Mouse (Mus musculus) kidney, adult 8-10 months (tissue): ENCODE results near the gene Arhgap10.

Experiments used
- DNase-seq, 2 experiments: peaks; one replicate each; pipeline ENCODE4 v3.0.0; 2022

The Arhgap10 gene

GRCm38 (mm10) chr8:77276827-77277226, 240.9 kb downstream of the Arhgap10 start:
- peak; percentile 42 to 52 for DNase-seq

DNA sequence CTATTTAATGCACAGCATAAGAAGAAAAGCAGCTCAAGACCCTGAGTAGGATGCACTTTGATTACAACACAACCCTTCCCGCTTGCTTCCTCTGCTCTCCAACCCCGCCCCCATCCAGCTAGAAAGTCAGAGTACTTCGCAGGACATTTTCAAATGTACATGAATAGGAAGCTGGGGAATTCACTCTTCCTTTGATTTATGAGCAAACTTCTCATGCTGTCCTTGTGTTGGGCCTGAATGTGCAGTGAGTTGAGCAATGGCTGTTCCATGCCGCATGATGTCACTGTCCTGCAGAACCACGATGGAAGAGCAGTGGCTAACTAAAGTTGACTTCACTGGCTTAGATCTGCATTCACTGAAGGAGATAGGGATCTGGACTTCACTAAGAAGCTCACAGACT, 242.2 kb downstream of the Arhgap10 start:
- no peak for DNase-seq

- DNase-seq = no peak
Observed at GRCm38 (mm10) chr8:77272136-77272535, 245.6 kb downstream of the Arhgap10 start.

GRCm38 (mm10) chr8:77267941-77268405, 249.8 kb downstream of the Arhgap10 start:
- peak; percentile 82 to 87 for DNase-seq

GRCm38 (mm10) chr8:77262216-77263009, 255.3 kb downstream of the Arhgap10 start:
- no peak for DNase-seq

DNA sequence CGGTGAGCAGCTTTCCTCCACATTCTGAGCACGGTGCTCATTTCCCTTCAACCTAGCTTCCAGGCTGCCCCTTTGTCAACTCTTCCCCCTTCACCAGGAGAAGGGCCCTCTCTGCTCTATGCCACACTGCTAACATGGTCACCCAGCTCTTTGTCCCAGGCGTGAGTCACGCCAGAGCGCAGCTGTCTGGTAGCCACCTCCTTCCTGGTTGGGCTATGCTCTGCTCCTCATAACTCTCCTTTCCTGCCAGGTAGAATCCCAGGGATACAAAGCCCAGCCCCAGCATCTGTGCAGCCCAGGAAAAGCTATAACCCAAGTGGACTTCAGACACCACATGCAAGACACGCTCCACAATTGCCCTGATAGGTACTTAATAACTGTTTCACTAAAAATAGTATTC, 256.5 kb downstream of the Arhgap10 start:
- DNase-seq = no peak

GRCm38 (mm10) chr8:77257085-77257451, 260.7 kb downstream of the Arhgap10 start:
- no peak for DNase-seq

GRCm38 (mm10) chr8:77256450-77257084, 261.2 kb downstream of the Arhgap10 start:
- no peak for DNase-seq

DNA sequence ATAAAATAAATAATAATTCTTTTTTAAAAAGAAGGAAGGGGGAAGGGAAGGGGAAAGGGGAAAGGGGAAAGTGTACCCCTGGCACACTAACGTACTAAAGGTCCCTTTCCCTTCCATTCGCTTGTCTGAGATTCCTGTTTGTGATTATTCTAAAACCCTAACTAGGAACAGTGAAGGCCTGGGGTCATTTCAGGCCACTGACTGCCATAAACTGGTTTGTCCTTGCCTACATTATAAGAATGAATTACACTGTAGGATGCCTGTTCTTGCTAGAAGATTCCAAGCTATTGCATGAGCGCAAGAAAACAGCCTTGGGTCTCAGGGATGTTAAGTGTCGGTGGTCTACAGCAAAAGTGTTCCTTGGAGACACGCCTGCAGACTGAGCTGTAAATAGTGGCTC, 263.3 kb downstream of the Arhgap10 start:
- peak in 1 of 2 experiments; percentile 36 for DNase-seq

DNA sequence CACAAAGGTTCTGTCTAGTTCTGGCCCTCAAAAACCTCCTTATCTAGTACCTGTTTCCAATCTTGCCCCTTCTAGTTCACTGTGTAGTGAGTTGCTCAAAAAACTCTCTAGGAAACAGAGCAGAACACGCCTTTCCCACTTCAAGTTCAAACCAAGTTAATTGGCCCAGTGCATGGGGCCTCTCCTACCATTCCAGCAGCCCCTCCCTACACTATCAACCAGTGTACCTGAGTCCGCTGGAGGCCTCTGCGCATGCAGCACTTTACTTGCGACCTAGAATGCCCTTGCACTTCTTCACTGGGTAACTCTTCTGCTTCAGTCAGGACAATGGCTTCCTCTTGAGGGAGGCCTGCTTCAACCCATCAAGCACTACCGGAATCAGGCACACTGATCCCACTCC, 266.6 kb downstream of the Arhgap10 start:
- no peak for DNase-seq

DNA sequence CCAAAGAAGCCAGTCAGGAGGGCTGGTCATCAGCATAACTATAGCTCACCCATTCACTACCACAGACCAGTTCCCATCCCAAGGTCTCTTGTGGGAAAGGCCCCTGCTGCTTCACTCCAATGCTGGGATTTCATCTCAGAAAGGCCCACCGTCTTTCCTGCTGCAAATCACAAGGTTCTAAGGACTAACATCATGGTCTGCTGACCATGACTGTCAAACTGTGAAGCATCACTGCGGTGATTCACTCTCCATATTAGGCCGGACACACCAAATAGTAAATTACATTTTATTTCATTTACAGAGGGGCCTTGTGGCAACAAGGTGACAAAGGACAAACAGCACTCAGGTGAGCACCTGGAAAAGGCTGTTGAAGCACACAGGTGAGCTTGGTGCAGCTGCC, 267.7 kb downstream of the Arhgap10 start:
- DNase-seq = no peak

- DNase-seq = no peak
Observed at GRCm38 (mm10) chr8:77241381-77241780, 276.4 kb downstream of the Arhgap10 start.

GRCm38 (mm10) chr8:77239462-77239861, 278.3 kb downstream of the Arhgap10 start:
- DNase-seq = no peak

GRCm38 (mm10) chr8:77236701-77237100, 281.1 kb downstream of the Arhgap10 start:
- peak; percentile 67 to 73 for DNase-seq

GRCm38 (mm10) chr8:77232411-77232810, 285.3 kb downstream of the Arhgap10 start:
- peak in 1 of 2 experiments; percentile 37 for DNase-seq

GRCm38 (mm10) chr8:77231834-77232233, 285.9 kb downstream of the Arhgap10 start:
- no peak for DNase-seq

GRCm38 (mm10) chr8:77231211-77231610, 286.5 kb downstream of the Arhgap10 start:
- DNase-seq = no peak

GRCm38 (mm10) chr8:77228688-77229087, 289.1 kb downstream of the Arhgap10 start:
- DNase-seq = no peak

- DNase-seq = no peak
Observed at GRCm38 (mm10) chr8:77227742-77228141, 290.0 kb downstream of the Arhgap10 start.

DNA sequence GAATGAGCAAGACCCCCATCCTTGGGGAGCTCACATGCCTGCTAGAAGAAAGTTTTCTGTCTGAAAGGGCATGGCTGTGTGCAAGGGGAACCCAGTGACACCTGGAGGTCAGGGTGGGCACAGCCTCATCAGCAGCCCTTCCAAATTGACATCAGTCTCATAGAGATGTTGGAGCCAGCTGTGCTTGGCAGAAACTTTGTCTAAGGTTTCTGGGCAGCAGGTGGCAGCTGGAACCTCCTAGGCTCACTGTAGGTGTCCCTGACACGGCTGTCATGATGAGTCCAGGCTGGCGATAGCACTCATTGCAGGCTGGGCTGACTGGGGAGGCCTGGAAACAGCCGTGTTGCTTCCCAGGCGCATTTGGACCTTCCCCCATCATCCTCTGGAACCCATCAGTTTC, 294.6 kb downstream of the Arhgap10 start:
- DNase-seq = no peak

- DNase-seq = no peak
Observed at GRCm38 (mm10) chr8:77215191-77215590, 302.6 kb downstream of the Arhgap10 start.

DNA sequence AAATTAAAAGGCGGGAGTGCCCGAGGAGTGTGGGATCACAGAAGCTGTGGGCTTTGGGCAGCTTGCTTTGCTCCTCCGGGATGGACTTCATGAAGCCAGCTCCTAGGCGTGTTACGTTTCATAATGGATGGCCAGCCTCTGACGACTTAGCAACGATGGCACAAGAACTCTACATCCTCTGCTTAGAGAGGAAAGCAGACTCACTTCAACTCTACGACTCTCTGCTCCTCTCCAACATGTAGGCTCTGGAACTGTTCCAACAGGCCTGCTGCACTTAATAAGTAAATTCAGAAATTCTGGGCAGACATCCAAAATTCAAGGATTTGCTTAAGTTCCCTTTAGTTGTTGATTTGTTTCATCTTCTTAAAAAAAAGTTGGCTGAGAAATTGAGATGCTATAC, 303.1 kb downstream of the Arhgap10 start:
- DNase-seq = no peak

- DNase-seq = no peak
Observed at GRCm38 (mm10) chr8:77213893-77214464, 303.8 kb downstream of the Arhgap10 start.

DNA sequence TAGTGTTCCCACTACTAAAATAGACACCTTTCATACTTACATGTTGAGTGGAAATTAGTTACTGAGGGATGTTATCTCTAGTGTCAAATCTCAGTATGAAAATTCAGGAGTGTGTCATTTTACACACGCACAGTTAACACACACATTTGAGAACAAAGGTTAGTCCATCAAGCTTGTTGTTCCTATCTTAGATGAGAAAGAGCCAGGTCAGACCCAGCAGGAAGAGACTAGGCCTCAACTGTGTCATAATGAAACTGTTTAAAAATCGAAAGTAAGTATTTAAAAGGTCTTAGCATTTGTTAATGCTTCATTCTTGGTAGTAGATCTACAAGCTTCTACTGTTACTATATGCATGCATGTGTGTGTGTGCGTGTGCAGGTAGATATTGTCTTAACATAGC, 308.5 kb downstream of the Arhgap10 start:
- DNase-seq = no peak
